Mouse (Mus musculus) cerebellum, postnatal 14 days (tissue): ENCODE results near the gene Lrrc10.

Experiments used
- DNase-seq, 2 experiments: peaks; one replicate each; pipeline ENCODE4 v3.0.0; 2021; ENCODE audit warnings: mixed read lengths in 2 of 2

Lrrc10 gene

GRCm38 (mm10) chr10:117049253-117049652 is 4.1 kb downstream of the Lrrc10 start:
- DNase-seq: no peak

GRCm38 (mm10) chr10:117049961-117050597 is 4.9 kb downstream of the Lrrc10 start:
- no peak for DNase-seq

DNA sequence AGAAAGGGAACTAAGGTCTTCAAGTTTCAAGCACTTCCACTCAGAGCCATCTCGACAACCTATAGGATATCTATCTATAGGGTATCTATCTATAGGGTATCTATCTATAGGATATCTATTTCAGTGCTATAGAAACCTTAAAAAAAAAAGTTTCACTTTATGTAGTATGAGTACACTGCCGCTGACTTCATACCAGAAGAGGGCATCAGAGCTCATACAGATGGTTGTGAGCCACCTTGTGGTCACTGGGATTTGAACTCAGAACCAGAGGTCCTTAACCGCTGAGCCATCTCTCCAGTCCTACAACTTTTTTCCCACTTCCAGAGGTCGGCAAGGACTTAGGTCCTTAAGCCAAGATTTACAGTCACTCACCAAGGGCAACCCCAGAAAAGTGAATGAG is 10.5 kb downstream of the Lrrc10 start:
- no peak for DNase-seq

DNA sequence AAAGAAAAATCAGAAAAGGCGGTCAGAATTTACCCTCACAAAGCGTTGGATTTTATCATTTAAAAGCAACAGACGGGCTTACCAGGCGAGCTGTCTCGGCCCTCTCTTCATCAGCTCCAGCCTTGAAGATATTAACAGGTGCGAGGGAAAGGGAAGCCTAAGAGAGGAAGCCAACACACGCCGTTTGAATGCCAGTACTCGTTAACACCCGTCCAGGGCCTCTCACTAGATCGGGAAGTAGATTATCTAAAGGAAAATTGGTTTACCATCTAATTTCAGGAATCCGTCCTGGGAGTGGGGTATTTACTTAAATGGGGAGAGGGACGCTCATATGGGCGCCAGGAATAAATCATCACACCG is 17.7 kb downstream of the Lrrc10 start:
- DNase-seq: no peak

DNA sequence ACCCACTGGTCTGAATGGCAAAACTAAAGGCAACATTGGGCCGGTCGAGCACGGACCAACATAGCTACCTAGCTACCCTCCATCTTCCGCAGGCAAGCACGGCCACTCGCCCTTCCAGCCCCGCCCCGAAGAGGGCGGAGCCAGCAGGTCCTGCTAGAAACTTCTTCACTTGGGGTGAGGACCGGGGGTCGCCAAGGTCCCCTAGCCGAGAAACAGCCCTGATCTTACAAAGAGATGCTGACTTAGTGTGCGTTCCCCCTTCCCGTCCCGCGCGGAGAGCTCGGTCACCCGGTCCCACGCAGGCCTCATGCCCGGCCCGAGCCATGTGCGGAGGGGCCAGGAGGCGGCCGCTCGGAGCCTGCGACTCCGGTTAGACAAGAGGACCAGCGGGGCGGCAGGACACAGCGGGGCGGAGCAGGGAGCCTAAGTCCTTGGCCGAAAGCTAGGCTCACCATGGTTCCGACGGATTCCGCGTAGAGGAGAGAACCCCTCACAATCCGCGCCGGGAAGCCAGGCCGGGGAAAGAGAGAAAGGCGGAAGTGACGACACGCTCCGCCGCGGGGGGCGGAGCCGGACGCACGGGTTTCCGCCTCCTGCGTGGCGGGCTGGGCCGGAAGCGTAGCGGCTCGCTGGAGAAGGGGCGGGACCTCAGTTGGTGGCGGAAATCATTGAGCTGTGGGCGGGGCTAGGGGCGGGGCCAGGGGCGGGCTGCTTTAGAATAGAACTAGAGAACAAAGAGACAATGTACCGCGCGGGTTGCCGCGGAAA is 18.3 kb downstream of the Lrrc10 start, which contains the start of gene Cct2:
TSS of gene Cct2 (minus strand) at position 561 of the 768 bp plus-strand sequence.
- peak; percentile 96 to 97 for DNase-seq

GRCm38 (mm10) chr10:117064076-117064475 is 18.9 kb downstream of the Lrrc10 start:
- DNase-seq: peak in 1 of 2 experiments; percentile 24

DNA sequence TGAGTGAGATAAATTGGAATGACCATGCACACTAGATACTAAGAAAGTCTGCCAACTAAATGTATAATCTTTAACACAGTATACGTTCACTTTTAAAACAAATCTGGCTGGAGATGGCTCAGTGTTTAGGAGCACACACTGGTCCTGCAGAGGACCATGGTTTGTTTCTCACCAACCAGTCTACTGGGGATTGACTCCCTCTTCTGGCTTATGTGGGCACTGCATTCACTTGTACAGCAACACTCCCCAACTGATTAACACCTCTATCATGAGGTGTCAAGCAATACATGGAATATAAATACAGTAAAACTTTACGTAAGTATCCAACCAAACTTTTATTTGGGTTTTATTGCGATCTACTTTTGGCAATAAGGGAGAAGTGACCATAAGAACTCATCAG is 24.0 kb downstream of the Lrrc10 start:
- peak in 1 of 2 experiments; percentile 33 for DNase-seq

DNA sequence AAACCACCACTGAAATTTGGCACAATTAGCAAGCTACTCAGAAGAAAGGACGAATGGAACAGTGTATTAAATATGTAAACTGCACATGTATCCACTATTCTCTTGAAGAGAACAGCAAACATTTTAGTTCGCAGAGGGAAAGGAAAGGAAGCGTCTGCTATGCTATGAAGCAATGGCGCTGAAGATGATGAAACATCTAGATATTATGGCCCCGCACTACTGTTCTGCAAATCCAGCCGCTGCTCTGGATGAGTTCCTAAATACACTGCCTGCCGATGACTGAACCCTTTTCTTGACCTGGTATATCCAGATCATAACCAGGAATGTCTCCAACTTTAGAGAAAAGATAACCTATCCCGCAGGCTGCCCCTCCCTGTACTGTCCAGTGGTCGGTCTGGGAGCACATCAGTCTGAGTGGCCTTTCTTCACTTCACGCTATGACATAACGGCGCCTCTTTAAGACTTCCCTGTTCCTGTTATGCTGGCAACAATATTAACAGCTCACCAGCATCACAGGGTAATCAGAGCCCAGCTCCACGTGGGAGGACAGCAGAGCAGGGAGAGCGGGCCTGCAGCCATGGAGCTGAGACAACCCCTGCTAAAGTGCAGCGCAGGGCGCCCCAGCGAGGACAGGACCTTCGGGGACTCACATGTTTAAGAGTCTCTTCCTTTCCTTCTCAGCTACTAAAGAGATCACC is 27.2 kb downstream of the Lrrc10 start:
- DNase-seq: no peak

GRCm38 (mm10) chr10:117073176-117073575 is 28.0 kb downstream of the Lrrc10 start:
- DNase-seq: no peak

DNA sequence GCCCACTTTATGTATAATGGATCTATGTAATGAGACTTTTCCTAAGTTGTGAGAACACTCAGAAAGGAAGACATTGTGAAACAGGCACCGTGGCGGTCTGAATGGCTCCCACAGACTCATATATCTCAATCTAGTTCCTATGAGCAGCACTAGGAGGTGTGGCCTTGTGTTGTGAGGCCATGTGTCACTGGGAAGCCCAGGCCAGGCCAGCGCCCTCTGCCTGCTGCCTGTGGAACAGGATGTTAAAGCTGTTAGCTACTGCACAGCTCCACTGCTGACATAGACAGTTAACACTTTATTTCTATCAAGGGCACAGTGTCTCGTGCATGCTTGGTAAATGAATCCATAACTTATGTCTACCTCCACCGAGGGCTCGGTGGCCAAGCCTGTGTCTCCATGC is 33.1 kb downstream of the Lrrc10 start:
- peak; percentile 26 to 59 for DNase-seq

GRCm38 (mm10) chr10:117081326-117081725 is 36.2 kb downstream of the Lrrc10 start:
- DNase-seq: no peak

DNA sequence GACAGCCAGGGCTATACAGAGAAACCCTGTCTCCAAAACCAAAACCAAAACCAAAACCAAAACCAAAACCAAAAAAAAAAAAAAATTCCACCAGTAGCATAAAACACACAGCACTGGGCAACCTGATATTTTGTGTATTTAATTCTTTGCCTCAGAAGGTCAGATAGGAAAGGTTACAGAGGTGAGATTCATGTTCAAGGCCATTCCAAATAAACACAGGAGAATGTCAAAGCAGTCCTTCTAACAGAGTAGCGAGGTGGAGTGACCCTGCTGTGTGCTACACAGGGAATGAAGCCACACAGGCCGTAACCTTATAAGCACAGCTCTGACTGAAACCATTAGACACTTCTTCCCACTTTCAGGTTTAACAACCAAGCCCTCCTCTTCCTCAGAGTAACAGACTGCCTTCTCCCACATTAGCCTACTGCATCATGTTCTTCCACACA is 36.8 kb downstream of the Lrrc10 start:
- DNase-seq: no peak

- DNase-seq: no peak
Observed at GRCm38 (mm10) chr10:117089628-117090027, 44.5 kb downstream of the Lrrc10 start.

DNA sequence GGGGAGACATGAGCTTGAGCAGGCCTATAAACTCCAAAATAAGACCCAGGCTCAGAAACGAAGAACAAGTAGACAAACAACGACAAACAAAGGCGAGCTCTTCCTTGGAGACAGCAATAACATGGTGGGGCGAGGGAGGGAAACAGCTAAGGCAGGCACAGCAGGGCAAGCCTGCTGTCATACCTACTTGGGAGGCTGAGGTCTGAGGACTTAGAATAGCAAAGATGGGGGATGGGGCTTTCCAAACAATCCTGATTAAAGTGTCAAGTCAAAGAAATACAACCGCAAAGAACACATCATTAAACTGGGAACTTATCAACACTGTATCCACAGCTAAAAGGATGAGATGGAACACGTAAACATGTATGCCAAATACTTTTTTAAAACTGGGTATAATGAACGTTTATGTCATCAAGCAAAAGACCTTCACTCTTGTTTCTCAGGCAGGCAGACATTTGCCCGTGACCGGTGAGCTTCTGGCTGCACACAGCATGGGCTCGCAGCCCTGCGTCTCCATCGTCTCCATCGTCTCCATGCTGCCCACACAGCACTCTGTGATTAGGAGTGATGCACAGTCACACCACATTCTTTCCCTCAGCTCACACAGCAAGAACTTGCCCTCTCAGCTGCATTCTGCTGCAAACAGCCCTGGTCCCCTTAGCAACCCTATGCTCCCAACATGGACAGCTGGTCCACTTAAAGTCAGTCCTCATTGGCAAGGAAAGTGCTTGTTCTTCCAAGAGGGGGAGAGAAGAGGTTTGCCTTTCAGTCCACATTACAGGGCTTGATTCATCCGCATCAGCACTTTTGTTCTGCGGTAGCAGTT is 49.6 kb downstream of the Lrrc10 start:
- peak; percentile 44 for DNase-seq

DNA sequence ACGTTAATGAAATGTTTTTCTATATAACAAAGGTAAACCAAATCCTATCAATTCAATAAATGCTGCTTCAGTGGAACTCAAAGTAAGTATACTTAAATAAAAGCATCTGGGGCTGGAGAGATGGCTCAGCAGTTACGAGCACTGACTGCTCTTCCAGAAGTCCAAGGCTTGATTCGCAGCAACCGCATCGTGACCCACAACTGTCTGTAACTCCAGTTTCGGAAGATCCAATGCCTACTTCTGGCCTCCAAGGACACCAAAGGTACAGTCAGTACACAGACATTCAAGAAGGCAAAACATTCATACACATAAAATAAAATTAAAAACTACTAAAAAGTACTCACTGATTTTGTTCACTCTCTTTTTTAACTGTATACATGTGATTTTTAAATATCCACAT is 51.0 kb downstream of the Lrrc10 start:
- no peak for DNase-seq
